Mouse (Mus musculus): ENCODE measurements around the gene Gfm1. TPM values are rescaled to one million over a fixed set of nuclear protein-coding genes. Genes with fewer than 3 reads are reported as not detected.

Gfm1 gene
- 4.8 and 5.7 TPM in 2 replicates for polyA plus RNA-seq (2012; rRNA removed)

GRCm38 (mm10) chr3:67429999-67430380 is at the start of gene Gfm1:
Gfm1 (plus strand) TSS chr3:67430096.

DNA sequence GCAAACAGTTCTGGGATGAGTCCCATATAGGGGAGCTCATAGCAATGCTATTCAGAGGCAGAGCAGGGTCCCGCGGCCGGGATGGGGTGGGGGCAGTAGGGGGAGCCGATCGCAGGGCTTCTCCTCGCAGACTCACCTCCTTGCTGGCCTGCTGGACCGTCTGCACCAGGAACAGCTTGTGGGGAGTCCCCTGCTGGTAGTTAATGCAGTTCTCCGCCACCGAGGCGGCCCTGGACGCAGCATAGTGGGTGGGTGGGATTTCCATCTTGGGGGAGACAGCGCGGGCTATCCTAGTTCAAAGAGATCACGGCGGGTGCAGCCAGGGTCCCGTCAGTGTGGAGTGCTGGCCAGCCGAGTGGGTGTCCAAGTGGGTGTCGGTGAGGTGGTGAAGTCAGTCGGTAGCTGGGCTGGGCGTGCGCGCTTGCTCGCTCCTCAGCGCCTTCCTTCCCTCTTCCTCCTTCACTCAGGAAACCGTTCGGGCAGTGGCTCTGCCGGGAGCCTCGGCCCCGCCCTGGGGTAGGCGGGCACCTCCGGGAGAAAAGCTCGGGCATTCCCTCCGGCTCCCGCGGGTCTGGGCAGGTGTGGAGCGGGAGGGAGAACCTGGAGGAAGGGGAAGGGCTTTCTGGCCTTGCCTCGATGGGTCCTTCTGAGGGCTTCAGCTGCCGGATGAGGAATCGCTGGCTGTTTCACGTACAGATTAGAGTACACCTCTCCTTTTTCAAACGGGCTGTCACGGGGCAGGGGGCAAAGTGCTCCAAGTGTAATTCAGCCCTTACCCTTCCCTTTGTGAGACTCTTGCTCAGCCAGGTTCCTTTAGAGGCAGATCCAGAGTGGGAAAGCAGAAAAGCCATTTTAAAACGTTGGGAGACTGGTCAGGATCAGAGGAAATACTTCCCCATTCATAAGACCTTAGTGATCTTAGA is 33.8 kb downstream of the Gfm1 start, which contains the start of gene Lxn:
Gene Lxn (minus strand): TSS at position 477 of the 923 bp plus-strand sequence.

GRCm38 (mm10) chr3:67515274-67515801 is 85.4 kb downstream of the Gfm1 start, which contains the start of gene Rarres1:
Rarres1 (minus strand) TSS chr3:67515523.

Other genes with a start within 250 kb of the Gfm1 start
- 0.29 and 0.35 TPM in 2 replicates for gene Mlf1, start 56.0 kb upstream of the Gfm1 start, polyA plus RNA-seq (2012; rRNA removed)
- gene Gm17402, start 54.9 kb upstream of the Gfm1 start, polyA plus RNA-seq (2012; rRNA removed) = not detected in 2 replicates
- 40.8 and 42.4 TPM in 2 replicates for gene Lxn, start 33.8 kb downstream of the Gfm1 start, polyA plus RNA-seq (2012; rRNA removed)
- gene Rarres1, start 85.4 kb downstream of the Gfm1 start, polyA plus RNA-seq (2012; rRNA removed) = 1.7 and 2.0 TPM in 2 replicates
- 19.1 and 29.0 TPM in 2 replicates for gene Mfsd1, start 152.6 kb downstream of the Gfm1 start, polyA plus RNA-seq (2012; rRNA removed)

All from stomach, adult 2 months (tissue).